Mouse (Mus musculus): ENCODE data around the gene Samm50.

DNA sequence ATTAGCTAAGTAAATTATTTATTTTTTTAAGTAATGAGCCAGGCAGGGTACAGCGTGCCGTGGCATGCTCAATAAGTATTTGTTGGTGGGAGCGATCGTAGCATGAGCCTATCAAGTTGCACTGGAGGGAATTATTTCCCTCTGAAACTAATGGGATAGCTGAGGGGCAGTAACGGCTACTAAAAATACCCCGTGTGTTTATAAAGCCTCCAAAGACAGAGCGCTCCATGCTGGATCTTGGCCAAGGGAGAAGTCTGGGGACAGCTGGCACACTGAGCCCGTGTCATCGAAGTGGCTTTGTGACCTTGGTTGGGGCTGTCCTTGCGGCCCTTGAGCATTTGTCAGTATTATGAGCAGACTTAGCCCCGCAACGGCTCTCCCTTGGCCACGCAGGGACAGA lies 59.2 kb downstream of the Samm50 start:
- no peak for TF ChIP-seq CTCF (IDR thresholded peaks at IDR 0.05; ENCODE audit: extremely low read depth, insufficient read length, insufficient replicate concordance, low read depth, low read length)
- TF ChIP-seq POLR2A (IDR thresholded peaks at IDR 0.05; ENCODE audit: low read depth, low read length): no peak
